Mouse (Mus musculus) myocyte (in vitro differentiated cells): Measurements from ENCODE around the gene Prss16. TPM values are rescaled to one million over a fixed set of nuclear protein-coding genes. Genes with fewer than 3 reads are reported as not detected.

Experiments used
- H3K27me3 ChIP-seq: one replicate; pipeline ENCODE4 v1.6.1; 2011; ENCODE audit not compliant: control insufficient read depth, insufficient read depth, insufficient read length
- H3K36me3 ChIP-seq: one replicate; pipeline ENCODE4 v1.6.1; 2011; ENCODE audit not compliant: control insufficient read depth, insufficient read depth
- H3K4me2 ChIP-seq: one replicate; pipeline ENCODE4 v1.6.1; 2011; ENCODE audit warnings: low read depth, control low read depth
- H3K4me3 ChIP-seq: one replicate; pipeline ENCODE4 v1.5.1; 2011; ENCODE audit warnings: mild to moderate bottlenecking, control low read depth, moderate library complexity
- H3K79me2 ChIP-seq: one replicate; pipeline ENCODE4 v1.6.1; 2011; ENCODE audit not compliant: control insufficient read depth, insufficient read depth
- H3ac ChIP-seq: one replicate; pipeline ENCODE4 v1.6.1; 2011; ENCODE audit not compliant: control insufficient read depth, insufficient read length
- CEBPB ChIP-seq: IDR thresholded peaks from 2 replicates; pipeline ENCODE4 v1.6.1; 2011; ENCODE audit warnings: mild to moderate bottlenecking, moderate library complexity; ENCODE audit not compliant: poor library complexity, insufficient read depth, severe bottlenecking
- E2F4 ChIP-seq: IDR thresholded peaks from one replicate; pipeline ENCODE4 v1.6.1; 2011; ENCODE audit warnings: mild to moderate bottlenecking, control low read depth, moderate library complexity; ENCODE audit not compliant: insufficient read depth
- MAX ChIP-seq: IDR thresholded peaks from one replicate; pipeline ENCODE4 v1.6.1; 2011; ENCODE audit warnings: low read depth, mild to moderate bottlenecking, control low read depth
- MYOD1 ChIP-seq, 3 experiments: IDR thresholded peaks; one replicate each; pipeline ENCODE4 v1.6.1; 2011; ENCODE audit warnings: control low read depth in 2 of 3, low read depth in 2 of 3, mild to moderate bottlenecking in 2 of 3, moderate library complexity in 1 of 3; ENCODE audit not compliant: insufficient read length in 2 of 3, control insufficient read depth in 1 of 3
- MYOG ChIP-seq, 3 experiments: IDR thresholded peaks; one replicate each; pipeline ENCODE4 v1.6.1; 2011; ENCODE audit warnings: control low read depth in 2 of 3, low read depth in 2 of 3, mild to moderate bottlenecking in 2 of 3; ENCODE audit not compliant: insufficient read length in 2 of 3, control insufficient read depth in 1 of 3, insufficient read depth in 1 of 3
- POLR2A ChIP-seq: IDR thresholded peaks from one replicate; pipeline ENCODE4 v1.6.1; 2011; ENCODE audit warnings: low read depth, mild to moderate bottlenecking, control low read depth, moderate library complexity; ENCODE audit not compliant: insufficient read length
- POLR2AphosphoS2 ChIP-seq: IDR thresholded peaks from one replicate; pipeline ENCODE4 v1.6.1; 2011; ENCODE audit warnings: low read depth, control low read depth; ENCODE audit not compliant: insufficient read length
- REST ChIP-seq: IDR thresholded peaks from one replicate; pipeline ENCODE4 v1.6.1; 2011; ENCODE audit warnings: mild to moderate bottlenecking, control low read depth, moderate library complexity; ENCODE audit not compliant: insufficient read depth, insufficient read length
- SRF ChIP-seq: IDR thresholded peaks from one replicate; pipeline ENCODE4 v1.6.1; 2011; ENCODE audit warnings: low read depth; ENCODE audit not compliant: control insufficient read depth, insufficient read length
- TCF12 ChIP-seq: IDR thresholded peaks from one replicate; pipeline ENCODE4 v1.6.1; 2011; ENCODE audit warnings: mild to moderate bottlenecking, control low read depth; ENCODE audit not compliant: poor library complexity, insufficient read depth, severe bottlenecking
- TCF3 ChIP-seq: IDR thresholded peaks from one replicate; pipeline ENCODE4 v1.6.1; 2011; ENCODE audit warnings: low read depth, control low read depth; ENCODE audit not compliant: insufficient read length
- USF1 ChIP-seq: IDR thresholded peaks from one replicate; pipeline ENCODE4 v1.6.1; 2011; ENCODE audit warnings: low read depth, mild to moderate bottlenecking, control low read depth, moderate library complexity
- polyA plus RNA-seq: library from polyadenylated mRNA; unstranded; fragments of >200 nt; fragmentation: generic; extraction: Trizol; gene quantifications from one replicate; pipeline ENCODE4 v1.2.1, GENCODE M21; 2012; ENCODE audit warnings: missing spikeins

Prss16 gene
- polyA plus RNA-seq, 1 experiment, result 0.34 TPM

GRCm38 (mm10) chr13:22022241-22022640 lies 12.7 kb upstream of the Prss16 start:
- H3ac ChIP-seq, result no peak overlapping the region
- H3K4me2 ChIP-seq, result peak overlapping the region; percentile 79
- no peaks in the 10 kb centered on the region for H3K79me2 ChIP-seq
- H3K27me3 ChIP-seq, result no peaks in the 10 kb centered on the region
- TF ChIP-seq MYOD1 (IDR thresholded peaks at IDR 0.05; ENCODE audit: control insufficient read depth in 1 of 3, insufficient read length in 2 of 3, low read depth in 2 of 3), result no peak
- peak; percentile 55 for TF ChIP-seq E2F4
- 0 out of 2 replicates have a peak, but pooled peaks have one; percentile 10 for TF ChIP-seq CEBPB
- H3K36me3 ChIP-seq, result no peaks in the 10 kb centered on the region
- H3K4me3 ChIP-seq, result peak overlapping the region; percentile 52

GRCm38 (mm10) chr13:22021581-22021980 lies 12.0 kb upstream of the Prss16 start:
- H3ac ChIP-seq, result no peak overlapping the region
- H3K4me3 ChIP-seq, result peak overlapping the region; percentile 52
- H3K36me3 ChIP-seq, result no peaks in the 10 kb centered on the region
- no peaks in the 10 kb centered on the region for H3K79me2 ChIP-seq
- TF ChIP-seq USF1 (no peak), CEBPB (no peak), MYOD1 (IDR thresholded peaks at IDR 0.05; ENCODE audit: control insufficient read depth in 1 of 3, insufficient read length in 2 of 3, low read depth in 2 of 3) (no peak), POLR2A (no peak), E2F4 (no peak), MAX (no peak)
- no peaks in the 10 kb centered on the region for H3K27me3 ChIP-seq
- H3K4me2 ChIP-seq, result peak overlapping the region; percentile 79

- peak overlapping the region; percentile 79 for H3K4me2 ChIP-seq
- TF ChIP-seq TCF3 (no peak), E2F4 (peak; percentile 14)
- peak overlapping the region; percentile 52 for H3K4me3 ChIP-seq
- H3K79me2 ChIP-seq, result no peaks in the 10 kb centered on the region
- H3K36me3 ChIP-seq, result no peaks in the 10 kb centered on the region
- H3ac ChIP-seq, result no peak overlapping the region
- H3K27me3 ChIP-seq, result no peaks in the 10 kb centered on the region
These were observed 11.4 kb upstream of the Prss16 start for GRCm38 (mm10) chr13:22020901-22021339.

DNA sequence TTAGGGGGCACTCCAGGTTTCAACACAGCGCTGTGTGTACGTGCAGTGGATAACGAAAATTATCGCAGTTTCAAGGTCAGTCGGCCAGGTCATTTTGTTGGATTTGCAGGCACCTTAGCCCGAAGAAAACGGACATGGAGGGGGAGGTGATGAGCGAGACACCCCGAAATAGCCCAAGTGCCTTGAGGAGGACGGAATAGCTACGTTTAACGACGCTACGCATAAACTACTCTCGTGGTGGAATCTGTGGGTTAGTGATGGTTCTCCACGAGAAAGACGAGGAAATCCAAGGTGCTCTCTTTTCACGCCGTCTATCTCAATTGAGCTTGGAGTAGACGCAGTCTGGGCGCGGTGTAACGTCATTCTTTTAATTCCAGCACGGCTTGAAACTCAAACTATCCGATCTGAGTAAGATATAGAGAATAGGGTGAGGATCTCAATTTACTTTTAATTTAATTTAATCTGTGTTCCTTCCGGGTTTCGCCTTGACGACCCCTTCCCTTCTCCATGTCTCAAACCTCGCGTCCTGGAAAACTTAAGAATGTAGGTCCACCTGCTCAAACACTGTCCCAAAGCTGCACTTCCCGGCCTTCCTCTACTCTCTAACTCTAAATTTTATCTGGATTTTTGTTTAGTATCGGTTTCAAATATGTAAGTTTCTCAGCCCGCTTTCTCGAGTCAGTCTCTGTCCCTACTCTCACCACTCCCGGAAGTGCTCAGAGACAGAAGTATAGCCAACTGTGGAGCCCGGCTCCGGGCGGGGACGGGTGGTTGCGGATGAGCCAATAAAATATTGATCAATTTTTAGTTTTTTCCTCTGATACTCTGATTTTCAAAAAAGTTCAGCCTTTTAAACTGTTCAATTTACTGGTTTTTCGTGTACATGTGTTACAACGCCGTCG lies 10.6 kb upstream of the Prss16 start:
- Histone ChIP-seq H3K4me2 (peak overlapping the region; percentile 79), H3K36me3 (no peaks in the 10 kb centered on the region), H3K4me3 (peak overlapping the region; percentile 52), H3K27me3 (no peaks in the 10 kb centered on the region), H3K79me2 (no peaks in the 10 kb centered on the region), H3ac (no peak overlapping the region)
- no peak for TF ChIP-seq POLR2AphosphoS2
- TF ChIP-seq CEBPB, result no peak
- no peak for TF ChIP-seq POLR2A
- no peak for TF ChIP-seq MAX
- TF ChIP-seq USF1, result no peak
- no peak for TF ChIP-seq E2F4

- no peaks in the 10 kb centered on the region for H3K27me3 ChIP-seq
- TF ChIP-seq TCF12, result no peak
- TF ChIP-seq CEBPB, result 0 out of 2 replicates have a peak, but pooled peaks have one; percentile 12
- H3ac ChIP-seq, result no peak overlapping the region
- H3K79me2 ChIP-seq, result no peaks in the 10 kb centered on the region
- H3K4me3 ChIP-seq, result no peak overlapping the region
- no peaks in the 10 kb centered on the region for H3K36me3 ChIP-seq
- H3K4me2 ChIP-seq, result peak overlapping the region; percentile 37
These were observed 6.2 kb upstream of the Prss16 start for GRCm38 (mm10) chr13:22015479-22016450.

DNA sequence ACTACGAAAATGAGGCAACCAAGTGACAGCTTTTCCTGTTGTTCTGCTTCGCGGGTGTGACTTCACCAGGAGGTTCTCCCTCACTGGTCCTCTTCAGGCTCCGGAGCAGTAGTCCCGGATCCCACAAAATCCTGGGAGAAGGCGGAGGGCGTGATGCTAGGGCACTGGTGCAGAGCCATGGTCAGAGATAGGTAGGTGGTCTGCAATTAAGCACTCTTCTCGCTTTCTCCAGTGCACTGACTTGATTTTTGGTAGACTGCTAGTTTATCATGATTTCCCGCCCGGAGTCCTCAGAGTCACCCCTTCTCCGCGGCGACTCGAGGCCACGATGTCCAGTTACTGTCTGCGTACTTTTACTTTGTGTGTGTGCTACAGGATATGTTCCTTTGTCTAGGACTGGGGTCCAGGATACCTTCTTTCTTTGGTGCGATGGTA lies 4.9 kb upstream of the Prss16 start:
- Histone ChIP-seq H3ac (no peak overlapping the region), H3K4me2 (no peak overlapping the region), H3K36me3 (no peaks in the 10 kb centered on the region), H3K79me2 (no peaks in the 10 kb centered on the region), H3K4me3 (no peak overlapping the region), H3K27me3 (peaks cover 5% of the 10 kb centered on the region)
- TF ChIP-seq MYOD1 (IDR thresholded peaks at IDR 0.05; ENCODE audit: control insufficient read depth in 1 of 3, insufficient read length in 2 of 3, low read depth in 2 of 3) (no peak), POLR2A (no peak), TCF3 (no peak), REST (no peak), TCF12 (no peak), USF1 (no peak), CEBPB (no peak), SRF (no peak), MYOG (IDR thresholded peaks at IDR 0.05; ENCODE audit: control insufficient read depth in 1 of 3, insufficient read depth in 1 of 3, insufficient read length in 2 of 3, low read depth in 2 of 3) (no peak), E2F4 (no peak), POLR2AphosphoS2 (no peak), MAX (no peak)
